Mouse (Mus musculus) heart, embryonic 10.5 days (tissue): ENCODE data around the gene Cenpb. TPM values are rescaled to one million over a fixed set of nuclear protein-coding genes. Genes with fewer than 3 reads are reported as not detected.

Source experiments
- DNase-seq: peaks from one replicate; pipeline ENCODE4 v3.0.0-alpha.2; 2017; ENCODE audit warnings: low spot score
- H3K27ac ChIP-seq: fragments of 300-500 bp; sonication (generic); 2 replicates; pipeline ENCODE4 v1.5.1; 2016; ENCODE audit warnings: mild to moderate bottlenecking
- H3K27me3 ChIP-seq: fragments of 300-500 bp; sonication (generic); 2 replicates; pipeline ENCODE4 v1.6.1; 2016; ENCODE audit warnings: mild to moderate bottlenecking; ENCODE audit not compliant: poor library complexity, insufficient read depth, severe bottlenecking
- H3K36me3 ChIP-seq: fragments of 300-500 bp; sonication (generic); 2 replicates; pipeline ENCODE4 v1.6.1; 2016; ENCODE audit warnings: mild to moderate bottlenecking, moderate library complexity
- H3K4me1 ChIP-seq: fragments of 300-500 bp; sonication (generic); 2 replicates; pipeline ENCODE4 v1.6.1; 2016; ENCODE audit warnings: mild to moderate bottlenecking
- H3K4me3 ChIP-seq: fragments of 300-500 bp; sonication (generic); 2 replicates; pipeline ENCODE4 v1.5.1; 2016; ENCODE audit warnings: mild to moderate bottlenecking, moderate library complexity
- H3K9me3 ChIP-seq: fragments of 300-500 bp; sonication (generic); 2 replicates; pipeline ENCODE4 v1.6.1; 2016; ENCODE audit warnings: mild to moderate bottlenecking, moderate library complexity
- WGBS: fragments of 180-500 bp; shearing (Covaris S2); methylation state at CpG from one replicate; pipeline ENCODE4 v1.1.7; 2016; 5-methylcytosine and 5-hydroxymethylcytosine counted together
- polyA plus RNA-seq: library from polyadenylated mRNA; unstranded; fragments of >200 nt; fragmentation: Nextera tagmentation; extraction: Ambion mirVana; gene quantifications from 2 replicates; pipeline ENCODE4 v1.2.1, GENCODE M21; 2016

Gene Cenpb
- polyA plus RNA-seq, 1 experiment from 2014 or later = 5.1 TPM

DNA sequence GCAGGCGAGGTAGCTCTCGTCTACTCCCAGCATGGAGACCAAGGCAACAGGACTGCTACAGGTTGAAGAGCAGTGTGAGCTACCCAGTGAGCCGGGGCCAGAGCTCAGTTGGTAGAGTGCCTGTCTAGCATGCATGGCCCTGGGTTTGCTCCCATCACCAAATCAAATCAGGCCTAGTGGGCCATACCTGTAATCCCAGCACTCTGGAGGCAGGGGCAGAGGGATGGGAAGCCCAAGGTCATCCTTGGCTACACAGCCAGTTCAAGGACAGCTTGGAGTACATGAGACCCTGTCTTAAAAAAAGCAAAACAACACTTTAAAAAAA is 30.7 kb downstream of the Cenpb start:
- Histone ChIP-seq H3K4me3 (no peak overlapping the region), H3K27ac (no peak overlapping the region; the same call in 1 of the 2 replicates), H3K36me3 (peaks cover 89% of the 10 kb centered on the region), H3K9me3 (no peaks in the 10 kb centered on the region), H3K27me3 (peaks cover 8% of the 10 kb centered on the region), H3K4me1 (peaks cover 45% of the 10 kb centered on the region)
- DNase-seq = no peak
- WGBS = 94% methylated on average over 3 of the region's 3 CpGs

DNA sequence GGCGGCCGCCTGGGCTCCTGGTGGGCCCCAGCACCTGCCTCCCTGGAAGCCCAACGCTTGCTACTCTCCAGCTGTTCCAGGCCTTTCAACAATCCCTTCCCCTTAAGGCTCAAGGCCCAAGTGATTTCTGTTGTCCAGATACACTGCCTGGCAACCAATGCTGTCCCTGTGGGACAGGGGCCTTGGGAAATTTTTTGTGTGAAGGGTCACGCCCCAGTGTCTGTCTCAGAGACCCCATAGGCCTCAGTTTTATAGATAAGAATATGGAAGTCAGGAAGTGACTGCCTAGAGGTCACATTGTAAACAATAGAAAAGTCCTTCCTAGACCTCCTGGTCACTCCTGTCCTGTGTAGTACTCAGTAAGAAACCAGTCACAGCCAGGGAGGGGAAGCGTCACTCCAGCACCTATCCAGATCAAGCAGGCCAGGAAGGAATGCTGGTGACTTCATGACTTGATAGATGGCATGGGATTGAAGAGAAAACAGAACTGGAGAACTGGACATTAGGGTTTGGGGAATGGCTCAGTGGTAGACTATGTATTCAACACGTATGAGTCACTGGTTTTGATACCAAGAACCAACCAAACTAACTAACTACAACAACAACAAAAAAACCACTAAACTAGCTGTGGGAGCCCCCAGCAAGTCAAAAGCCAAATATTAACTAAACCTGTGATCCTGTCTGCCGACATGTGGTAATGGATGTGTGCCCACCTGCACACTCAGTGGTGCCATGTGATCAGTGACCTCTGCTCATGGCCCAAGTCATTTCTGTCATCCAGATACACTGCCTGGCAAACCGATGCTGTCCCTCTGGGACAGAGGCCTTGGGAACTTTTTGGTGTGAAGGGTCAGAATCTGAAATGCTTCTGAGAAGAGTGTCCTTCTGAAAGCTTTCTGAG is 31.3 kb downstream of the Cenpb start:
- H3K27me3 ChIP-seq = peaks cover 8% of the 10 kb centered on the region
- DNase-seq = no peak
- H3K4me1 ChIP-seq = peaks cover 44% of the 10 kb centered on the region
- H3K9me3 ChIP-seq = no peaks in the 10 kb centered on the region
- WGBS = 79% methylated on average over 8 of the region's 8 CpGs
- peaks cover 93% of the 10 kb centered on the region for H3K36me3 ChIP-seq
- peak overlapping the region; percentile 19; the same call in 1 of the 2 replicates for H3K27ac ChIP-seq
- H3K4me3 ChIP-seq = no peak overlapping the region

DNA sequence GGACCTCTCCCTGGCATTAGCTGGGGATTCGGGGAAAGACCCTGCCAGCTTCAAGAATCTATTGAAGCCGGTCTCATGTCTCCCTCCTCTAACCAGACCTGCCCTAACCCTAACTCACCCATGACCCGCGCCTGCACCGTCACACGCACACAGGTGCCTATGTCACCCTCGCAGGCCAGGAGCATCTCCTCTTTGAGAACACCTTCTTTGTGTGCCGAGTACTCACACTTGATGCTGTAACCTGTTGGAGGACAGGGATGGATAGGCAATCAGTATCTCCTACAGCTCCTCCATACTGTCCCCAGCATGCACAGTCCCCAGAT is 32.9 kb downstream of the Cenpb start:
- H3K36me3 ChIP-seq = peaks cover 90% of the 10 kb centered on the region

DNA sequence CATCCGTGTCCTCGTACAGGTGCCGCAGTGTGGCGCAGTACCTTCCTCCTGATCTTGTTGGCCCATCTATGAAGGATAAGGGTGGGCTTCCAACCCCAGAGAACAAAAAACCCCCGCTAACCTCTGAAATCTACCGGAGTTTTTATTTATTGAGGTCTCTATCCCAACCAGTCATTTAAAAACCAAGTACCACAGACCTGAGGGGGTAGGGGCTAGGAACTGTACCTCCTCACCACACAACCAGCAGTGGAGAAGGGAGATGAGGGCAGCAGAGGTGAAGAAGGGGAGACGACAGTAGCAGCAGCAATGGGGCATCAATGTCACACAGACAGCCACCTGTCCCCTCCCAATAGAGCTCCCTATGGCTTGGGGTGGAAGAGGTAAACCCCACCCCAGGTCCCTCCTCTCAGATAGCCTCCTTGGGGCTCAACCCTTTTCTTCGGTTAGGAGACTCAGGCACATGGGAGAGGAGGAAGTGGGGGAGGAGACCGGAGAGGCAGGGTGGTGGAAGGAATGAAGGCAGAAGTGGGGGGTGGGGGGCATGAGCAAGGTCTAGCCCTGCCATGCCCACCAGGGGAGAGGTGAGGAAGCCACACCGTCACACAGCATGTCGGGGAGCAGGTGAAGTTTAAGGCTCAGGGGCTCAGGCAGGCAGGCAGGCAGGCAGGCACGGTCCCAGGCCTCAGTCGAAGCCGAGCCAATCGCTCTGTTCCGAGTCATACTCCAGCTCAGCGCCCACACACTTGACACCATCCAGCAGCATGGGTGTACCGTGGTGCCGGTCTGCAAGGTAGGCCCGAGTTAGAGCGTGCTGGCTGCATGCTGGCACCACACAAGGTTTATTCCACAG is 33.4 kb downstream of the Cenpb start:
- peaks cover 88% of the 10 kb centered on the region for H3K36me3 ChIP-seq

More for the DNA sequence above, 32.9 kb downstream of the Cenpb start:
- Histone ChIP-seq H3K27ac (no peak overlapping the region), H3K4me3 (no peak overlapping the region), H3K27me3 (peaks cover 8% of the 10 kb centered on the region), H3K9me3 (no peaks in the 10 kb centered on the region), H3K4me1 (peaks cover 46% of the 10 kb centered on the region)
- peak; percentile 74 for DNase-seq
- WGBS = 93% methylated on average over 8 of the region's 8 CpGs

DNA sequence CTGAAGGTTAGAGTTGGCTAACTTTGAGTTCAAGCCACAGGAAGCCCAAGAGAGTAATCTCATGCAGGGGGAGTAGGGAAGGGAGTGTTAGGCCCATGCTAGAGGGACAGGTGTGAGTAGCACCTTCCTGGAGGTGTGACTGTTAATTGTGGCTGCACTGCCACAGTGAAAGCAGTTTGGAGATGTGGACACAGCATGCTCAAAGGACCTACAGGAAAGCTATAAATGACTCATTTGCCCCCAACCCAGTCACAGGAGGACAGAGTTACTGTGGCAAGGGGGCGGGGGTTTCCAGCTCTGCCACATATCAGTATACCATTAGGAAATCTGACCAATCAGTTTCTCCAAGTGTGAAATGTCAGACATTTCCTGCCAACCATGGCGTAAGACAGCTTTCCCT is 34.3 kb downstream of the Cenpb start:
- Histone ChIP-seq H3K9me3 (no peaks in the 10 kb centered on the region), H3K4me1 (peaks cover 58% of the 10 kb centered on the region), H3K27me3 (peaks cover 8% of the 10 kb centered on the region), H3K27ac (0 out of 2 replicates have a peak overlapping the region, but pooled peaks have one; percentile 12), H3K36me3 (peaks cover 86% of the 10 kb centered on the region), H3K4me3 (no peak overlapping the region)
- WGBS = 68% methylated on average over 2 of the region's 2 CpGs
- DNase-seq = no peak

More for the DNA sequence above, 33.4 kb downstream of the Cenpb start:
- Histone ChIP-seq H3K9me3 (no peaks in the 10 kb centered on the region), H3K4me3 (no peak overlapping the region), H3K27me3 (peaks cover 8% of the 10 kb centered on the region), H3K4me1 (peaks cover 51% of the 10 kb centered on the region), H3K27ac (peak overlapping the region; percentile 18; the same call in 1 of the 2 replicates)
- peak; percentile 74 for DNase-seq
- WGBS = 79% methylated on average over 21 of the region's 21 CpGs

DNA sequence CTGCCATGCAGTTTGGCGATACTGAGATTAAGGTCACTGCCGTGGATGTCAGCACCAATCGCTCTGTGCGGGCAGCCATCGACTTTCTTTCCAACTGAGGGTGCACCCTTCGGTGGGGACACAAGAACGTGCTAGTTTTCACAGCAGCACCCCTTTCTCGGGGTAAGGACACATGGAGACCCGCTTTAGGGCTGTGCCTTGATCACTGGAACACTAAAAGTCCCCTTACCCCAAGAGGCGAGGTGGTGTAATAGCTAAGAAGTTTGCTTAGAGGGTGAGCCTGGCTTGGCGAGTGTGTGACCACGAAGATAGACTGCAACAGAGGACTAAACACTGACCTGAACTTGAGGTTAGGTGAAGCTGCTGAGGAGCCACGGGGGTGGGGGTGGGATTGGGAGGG is 34.7 kb downstream of the Cenpb start:
- WGBS = 46% methylated on average over 13 of the region's 13 CpGs
- H3K9me3 ChIP-seq = no peaks in the 10 kb centered on the region
- peaks cover 63% of the 10 kb centered on the region for H3K4me1 ChIP-seq
- H3K36me3 ChIP-seq = peaks cover 84% of the 10 kb centered on the region
- no peak overlapping the region for H3K4me3 ChIP-seq
- DNase-seq = no peak
- 0 out of 2 replicates have a peak overlapping the region, but pooled peaks have one; percentile 12 for H3K27ac ChIP-seq
- peaks cover 8% of the 10 kb centered on the region for H3K27me3 ChIP-seq

DNA sequence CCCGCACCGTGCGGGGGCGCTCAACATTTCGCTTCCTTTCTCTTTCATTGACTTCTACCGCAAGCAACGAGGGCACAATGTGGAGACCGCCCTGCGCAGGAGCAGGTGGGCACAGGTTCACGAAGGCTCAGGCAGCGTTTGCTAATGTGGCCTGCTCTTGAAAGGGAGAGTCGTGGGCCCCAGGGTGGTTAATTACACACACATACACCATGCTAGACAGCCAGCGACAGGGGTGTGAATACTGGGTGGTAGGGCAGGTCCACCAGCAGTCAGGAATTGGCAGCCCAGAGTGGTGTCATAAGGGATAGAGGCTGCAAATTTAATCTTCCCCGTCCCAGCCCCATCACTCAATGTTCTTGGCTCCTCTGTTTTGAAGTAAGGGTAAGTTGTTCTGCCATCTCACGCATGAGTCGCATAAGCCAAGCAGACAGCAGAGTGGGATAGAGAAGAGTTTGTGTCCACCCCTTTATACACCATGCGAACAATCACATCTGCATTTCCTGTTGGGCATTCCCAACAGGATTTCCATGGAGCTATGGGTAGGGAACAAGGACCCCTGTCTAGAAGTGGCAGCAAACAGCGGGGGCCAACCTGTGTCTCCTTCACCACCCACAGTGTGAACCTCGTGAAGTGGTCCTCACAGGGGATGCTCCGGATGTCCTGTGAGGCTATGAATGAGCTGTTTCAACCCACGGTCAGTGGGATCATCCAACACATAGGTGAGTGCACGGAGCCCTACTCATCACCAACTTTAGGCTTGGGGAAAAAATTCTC is 36.7 kb downstream of the Cenpb start:
- H3K36me3 ChIP-seq = peaks cover 73% of the 10 kb centered on the region
- H3K27ac ChIP-seq = peak overlapping the region; percentile 42; the same call in 1 of the 2 replicates
- DNase-seq = peak; percentile 74
- H3K9me3 ChIP-seq = no peaks in the 10 kb centered on the region
- 65% methylated on average over 22 of the region's 22 CpGs for WGBS
- peaks cover 8% of the 10 kb centered on the region for H3K27me3 ChIP-seq
- H3K4me1 ChIP-seq = peaks cover 66% of the 10 kb centered on the region
- no peak overlapping the region for H3K4me3 ChIP-seq

DNA sequence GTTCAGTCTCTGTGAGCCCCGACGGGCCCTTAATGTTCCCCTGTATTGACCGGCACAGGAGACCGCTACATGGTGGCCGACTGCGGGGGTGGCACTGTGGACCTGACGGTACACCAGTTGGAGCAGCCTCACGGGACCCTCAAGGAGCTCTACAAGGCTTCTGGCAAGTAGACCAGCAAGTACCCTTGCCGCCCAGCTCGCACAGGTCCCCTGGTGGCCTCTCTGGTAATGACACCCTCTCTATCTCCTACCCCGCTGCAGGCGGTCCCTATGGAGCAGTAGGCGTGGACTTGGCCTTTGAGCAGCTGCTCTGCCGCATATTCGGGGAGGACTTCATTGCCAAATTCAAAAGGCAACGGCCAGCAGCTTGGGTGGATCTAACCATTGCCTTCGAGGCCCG is 37.3 kb downstream of the Cenpb start:
- peaks cover 68% of the 10 kb centered on the region for H3K36me3 ChIP-seq
- no peak overlapping the region for H3K4me3 ChIP-seq
- H3K27ac ChIP-seq = peak overlapping the region; percentile 42; the same call in 1 of the 2 replicates
- H3K27me3 ChIP-seq = peaks cover 8% of the 10 kb centered on the region
- H3K9me3 ChIP-seq = no peaks in the 10 kb centered on the region
- peaks cover 63% of the 10 kb centered on the region for H3K4me1 ChIP-seq
- WGBS = 24% methylated on average over 18 of the region's 18 CpGs
- peak; percentile 91 for DNase-seq

DNA sequence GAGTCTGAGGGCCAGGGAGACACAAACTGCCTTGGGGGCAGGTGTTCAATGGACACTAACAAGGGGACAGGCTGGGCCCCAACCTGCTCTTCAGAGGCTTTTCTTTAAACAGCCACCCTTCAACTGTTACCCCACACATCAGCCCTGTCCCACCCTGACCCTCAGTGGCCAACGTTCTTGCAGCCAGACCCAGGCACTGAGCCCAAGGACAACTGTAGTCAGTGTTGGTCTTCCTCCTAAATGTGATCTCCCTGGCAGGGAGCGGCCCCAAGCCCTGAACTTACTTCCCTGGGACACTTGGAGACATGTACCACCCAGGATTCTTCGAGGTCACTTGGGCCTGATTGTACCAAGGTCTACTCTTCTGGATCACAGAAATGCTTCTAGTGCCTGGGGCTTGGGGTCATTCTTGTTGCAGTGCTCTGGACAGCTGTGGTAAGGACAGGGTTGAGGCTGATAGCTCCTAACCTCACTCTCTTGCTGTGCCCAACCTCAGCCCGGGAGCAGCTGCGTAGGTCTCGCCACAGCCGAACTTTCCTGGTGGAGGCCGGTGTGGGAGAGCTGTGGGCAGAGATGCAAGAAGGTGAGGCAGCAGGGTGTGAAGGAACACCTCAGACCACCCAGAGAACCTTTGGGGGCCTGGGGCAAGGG is 38.4 kb downstream of the Cenpb start:
- peaks cover 5% of the 10 kb centered on the region for H3K27me3 ChIP-seq
- H3K4me3 ChIP-seq = no peak overlapping the region
- WGBS = 84% methylated on average over 8 of the region's 8 CpGs
- peak; percentile 74 for DNase-seq
- H3K4me1 ChIP-seq = peaks cover 59% of the 10 kb centered on the region
- H3K27ac ChIP-seq = peak overlapping the region; percentile 80
- no peaks in the 10 kb centered on the region for H3K9me3 ChIP-seq
- H3K36me3 ChIP-seq = peaks cover 59% of the 10 kb centered on the region

DNA sequence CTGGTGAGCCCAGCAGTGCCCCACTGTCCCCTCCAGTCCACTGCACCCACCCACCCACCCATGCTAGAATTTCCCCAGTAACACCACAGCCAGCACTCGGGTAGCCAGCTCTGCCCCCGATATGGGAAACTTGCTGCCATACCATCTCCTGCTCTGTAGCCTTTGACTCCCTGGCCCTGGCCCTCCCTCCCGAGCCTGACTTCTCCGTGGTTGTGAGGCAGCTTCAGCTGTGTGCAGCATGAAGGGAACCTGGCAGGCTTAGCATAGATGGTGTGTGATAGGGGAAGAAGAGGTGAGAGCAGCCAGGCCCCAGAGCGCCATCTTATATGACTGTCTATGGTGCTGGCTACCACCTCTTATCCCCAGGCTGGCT is 39.3 kb downstream of the Cenpb start:
- Histone ChIP-seq H3K27me3 (no peaks in the 10 kb centered on the region; the same call in 1 of the 2 replicates), H3K4me3 (peak overlapping the region; percentile 17; the same call in 1 of the 2 replicates), H3K9me3 (no peaks in the 10 kb centered on the region), H3K36me3 (peaks cover 49% of the 10 kb centered on the region), H3K4me1 (peaks cover 63% of the 10 kb centered on the region), H3K27ac (peak overlapping the region; percentile 80)
- WGBS = 46% methylated on average over 5 of the region's 5 CpGs
- peak; percentile 76 for DNase-seq

DNA sequence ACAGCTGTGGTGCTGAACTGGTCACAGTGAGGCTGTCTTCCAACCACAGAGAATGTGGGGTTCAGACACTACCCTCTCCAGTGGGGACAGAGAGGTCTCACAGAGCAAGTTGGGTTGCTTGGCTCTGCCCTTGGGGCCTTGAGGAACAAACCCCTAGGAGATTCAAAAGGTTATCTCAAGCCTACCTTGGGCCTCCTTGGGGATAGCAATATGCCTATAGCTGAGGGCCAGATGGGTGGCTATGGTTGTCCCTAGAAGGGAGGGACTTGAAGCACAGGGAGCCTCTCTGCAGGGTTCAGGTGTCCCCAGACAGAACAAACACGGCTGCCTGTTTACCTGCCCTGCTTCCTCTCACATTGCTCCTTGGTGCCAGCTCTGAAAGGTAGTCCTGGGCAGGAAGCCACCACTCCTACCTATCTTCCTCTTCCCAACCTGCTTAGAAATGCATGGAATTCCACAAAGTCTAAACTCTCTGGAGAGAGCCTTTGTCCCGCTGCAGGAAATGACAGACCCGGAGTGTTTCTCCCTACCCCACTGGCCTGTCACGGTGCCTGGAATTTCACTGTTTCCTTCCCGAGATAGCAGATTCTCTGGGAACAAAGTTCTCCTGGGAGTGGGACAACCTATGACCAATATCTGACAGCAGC is 39.9 kb downstream of the Cenpb start:
- DNase-seq = peak; percentile 70
- H3K9me3 ChIP-seq = no peaks in the 10 kb centered on the region
- peak overlapping the region; percentile 80 for H3K27ac ChIP-seq
- H3K36me3 ChIP-seq = peaks cover 45% of the 10 kb centered on the region
- WGBS = 14% methylated on average over 5 of the region's 5 CpGs
- H3K27me3 ChIP-seq = no peaks in the 10 kb centered on the region; the same call in 1 of the 2 replicates
- H3K4me3 ChIP-seq = no peak overlapping the region
- peaks cover 63% of the 10 kb centered on the region for H3K4me1 ChIP-seq
